Mouse (Mus musculus): ENCODE measurements at regions not wholly inside any gene's neighbourhood (a gene's known extent, or its start where the extent isn't known, plus 50 kb on each side); places are given as distances from the start of the nearest gene placed in this dataset.

DNA sequence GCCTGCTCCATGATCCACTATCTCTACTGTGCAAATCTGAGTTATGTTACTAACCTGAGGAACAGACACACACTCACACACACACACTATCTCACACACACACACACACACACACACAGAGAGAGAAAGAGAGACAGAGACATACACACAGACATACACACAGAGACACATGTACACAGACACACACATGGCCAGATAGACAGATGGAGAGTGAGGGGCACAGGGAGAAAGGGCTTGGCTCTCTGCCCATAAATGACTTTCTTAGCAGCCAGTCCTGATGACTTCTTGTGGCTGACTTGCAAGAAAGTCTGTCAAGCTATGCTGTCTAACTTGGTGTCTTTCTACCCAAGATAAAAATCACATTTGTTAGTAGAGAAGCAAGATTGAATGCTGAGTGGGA, 63.7 kb upstream of the Kirrel3 start:
- DNase-seq (ENCODE audit: low spot score): no peak

DNA sequence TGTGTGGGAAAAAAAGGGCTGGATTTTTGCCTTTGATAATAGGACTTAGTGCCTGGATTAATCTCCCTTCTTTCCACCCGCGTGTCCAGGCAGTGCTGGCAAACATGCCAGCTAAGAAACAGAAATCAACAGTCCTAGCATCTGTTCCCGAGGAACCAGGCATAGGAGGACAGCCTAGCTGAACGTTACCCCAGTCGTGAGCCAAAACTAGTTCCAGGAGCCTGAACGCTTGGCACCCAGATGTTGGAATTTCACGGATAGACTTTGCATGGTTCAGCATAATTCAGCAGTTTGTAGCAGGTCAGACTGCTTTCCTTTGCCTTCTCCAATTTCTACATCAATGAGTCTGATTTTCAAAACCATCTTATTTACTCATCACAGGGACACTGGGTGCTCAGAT, 62.6 kb upstream of the Kirrel3 start:
- DNase-seq (ENCODE audit: low spot score): no peak

DNA sequence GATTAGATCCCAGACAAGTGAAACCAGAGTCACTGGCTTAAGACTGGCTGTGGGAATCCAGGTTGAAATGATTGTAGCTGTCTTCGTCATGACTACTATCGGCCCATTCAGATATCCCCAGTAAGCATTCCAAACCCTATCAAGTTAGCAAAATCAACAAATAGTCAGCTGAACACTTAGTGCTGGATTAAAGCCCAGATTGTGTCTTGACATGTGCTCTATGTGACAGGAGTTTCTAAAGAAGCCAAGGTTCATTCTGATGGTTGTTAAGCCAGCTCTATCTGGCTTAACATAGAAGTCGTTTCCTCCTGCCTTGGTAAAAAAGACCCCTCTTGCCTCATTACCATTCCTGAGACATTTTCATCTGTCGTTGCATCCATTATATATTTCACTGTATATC, 59.1 kb upstream of the Kirrel3 start:
- DNase-seq (ENCODE audit: low spot score): no peak

DNA sequence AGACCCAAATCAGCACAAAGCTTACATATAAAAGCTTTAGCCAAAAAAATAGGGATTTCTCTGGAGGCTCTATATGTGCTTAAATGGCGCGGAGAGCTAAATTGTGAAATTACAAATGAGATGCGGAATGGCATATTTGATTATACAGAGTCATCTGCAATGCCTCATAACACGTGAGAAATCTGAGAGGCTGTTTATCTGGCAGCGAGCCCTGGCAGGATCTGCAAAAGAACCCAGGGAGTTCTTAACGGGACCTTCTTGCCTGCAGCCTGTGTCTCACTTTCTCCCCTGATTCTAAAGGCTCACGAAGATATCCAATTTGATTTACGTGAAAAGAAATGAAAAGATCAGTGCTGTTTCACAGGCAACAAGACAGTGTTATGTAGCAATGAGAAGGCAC, 58.0 kb upstream of the Kirrel3 start:
- no peak for DNase-seq (ENCODE audit: low spot score)

All from heart, adult 8-10 months (tissue).